Mouse (Mus musculus) layer of hippocampus, adult 2 months (tissue): ENCODE results near the gene Aif1. TPM values are rescaled to one million over a fixed set of nuclear protein-coding genes. Genes with fewer than 3 reads are reported as not detected.

Experiments
- DNase-seq, 2 experiments: peaks; one replicate each; pipeline ENCODE4 v3.0.0; 2022; ENCODE audit warnings: low spot score in 2 of 2
- H3K27ac ChIP-seq: fragments of 200-600 bp; 2 replicates; pipeline ENCODE4 v1.8.1; 2022
- H3K4me3 ChIP-seq: fragments of 200-600 bp; 2 replicates; pipeline ENCODE4 v1.8.1; 2022; ENCODE audit warnings: mild to moderate bottlenecking
- CTCF ChIP-seq: fragments of 200-600 bp; conservative IDR thresholded peaks from 2 replicates; pipeline ENCODE4 v1.8.1; 2022; ENCODE audit warnings: antibody characterized with exemption, mild to moderate bottlenecking, moderate library complexity
- total RNA-seq, 2 experiments: library from RNA; stranded (reverse); gene quantifications; 2 replicates each; pipeline ENCODE4 v1.2.3; 2021

The Aif1 gene
- total RNA-seq, 2 experiments from 2014 or later, result 11.1 to 11.8 TPM

DNA sequence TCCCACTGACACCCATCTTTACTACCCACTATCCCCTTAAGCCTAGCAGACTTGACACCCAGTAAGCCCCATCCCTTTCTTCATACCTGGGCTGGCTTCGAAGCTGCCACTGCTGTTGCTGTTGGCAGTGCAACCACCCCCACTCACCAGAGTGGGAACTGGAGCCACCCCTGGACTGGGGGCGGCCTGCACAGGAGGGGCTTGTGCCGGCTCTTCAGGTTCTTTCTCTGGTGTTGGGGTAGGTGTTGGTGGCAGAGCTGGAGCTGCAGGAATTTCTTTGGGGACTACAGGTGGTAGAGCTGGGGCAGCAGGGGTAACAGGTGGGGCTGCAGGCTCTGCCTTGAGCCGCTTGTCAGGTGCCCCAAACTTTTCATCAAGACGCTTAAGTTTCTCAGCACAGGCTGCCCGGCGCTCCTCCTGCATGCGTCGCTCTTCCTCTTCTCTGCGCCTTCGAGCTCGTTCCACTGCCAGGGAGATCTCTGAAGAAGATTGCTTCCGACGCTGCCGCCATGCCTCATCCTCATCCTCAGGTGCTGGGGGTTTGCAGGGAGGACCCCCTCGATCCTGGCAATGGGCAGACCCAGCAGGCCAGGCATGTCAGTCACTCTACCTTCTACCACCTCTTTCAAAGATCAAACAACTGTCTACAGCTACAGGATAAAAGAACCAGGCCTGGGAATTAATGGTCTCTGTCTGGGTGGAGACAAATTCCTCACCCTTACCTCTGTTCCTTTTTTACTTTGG lies 16.8 kb downstream of the Aif1 start:
- no peak for DNase-seq
- Histone ChIP-seq H3K4me3 (no peak overlapping the region), H3K27ac (no peak overlapping the region)
- TF ChIP-seq CTCF, result no peak

DNA sequence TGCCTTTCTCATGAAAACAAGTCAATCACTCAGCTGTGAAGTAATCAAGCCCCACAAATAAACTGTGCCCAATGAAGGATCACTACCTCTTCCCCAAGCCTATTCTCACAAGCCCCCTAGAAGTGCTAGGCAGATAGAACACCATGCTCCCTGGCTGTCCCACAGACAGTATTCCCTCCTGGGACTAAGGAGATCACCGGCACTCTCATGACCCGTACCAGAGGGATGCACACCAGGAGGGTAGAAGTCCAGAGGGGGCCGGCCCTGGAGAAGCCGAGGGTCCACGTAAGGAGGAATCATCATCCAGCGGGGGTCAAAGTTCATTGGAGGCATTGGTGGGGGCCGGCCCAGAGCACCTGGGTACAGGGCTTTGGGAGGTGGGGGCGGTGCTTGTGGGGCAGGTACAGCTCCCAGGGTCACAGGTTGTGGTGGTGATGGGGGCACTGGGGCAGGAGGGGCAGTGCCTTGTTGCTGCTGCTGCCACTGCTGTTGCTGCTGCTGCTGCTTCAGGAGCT lies 18.1 kb downstream of the Aif1 start:
- Histone ChIP-seq H3K4me3 (no peak overlapping the region), H3K27ac (no peak overlapping the region)
- no peak for DNase-seq
- no peak for TF ChIP-seq CTCF

GRCm38 (mm10) chr17:35157254-35157653 lies 18.6 kb downstream of the Aif1 start:
- Histone ChIP-seq H3K27ac (no peak overlapping the region), H3K4me3 (no peak overlapping the region)
- DNase-seq, result no peak
- no peak for TF ChIP-seq CTCF

GRCm38 (mm10) chr17:35156461-35157200 lies 19.2 kb downstream of the Aif1 start:
- Histone ChIP-seq H3K27ac (no peak overlapping the region), H3K4me3 (no peak overlapping the region)
- DNase-seq, result no peak
- TF ChIP-seq CTCF, result no peak

- TF ChIP-seq CTCF, result no peak
- H3K4me3 ChIP-seq, result no peak overlapping the region
- no peak for DNase-seq
- H3K27ac ChIP-seq, result no peak overlapping the region
These were observed 20.4 kb downstream of the Aif1 start for GRCm38 (mm10) chr17:35155451-35155850.

- Histone ChIP-seq H3K27ac (no peak overlapping the region), H3K4me3 (no peak overlapping the region)
- TF ChIP-seq CTCF, result no peak
- no peak for DNase-seq
These were observed 21.3 kb downstream of the Aif1 start for GRCm38 (mm10) chr17:35154616-35155015.

DNA sequence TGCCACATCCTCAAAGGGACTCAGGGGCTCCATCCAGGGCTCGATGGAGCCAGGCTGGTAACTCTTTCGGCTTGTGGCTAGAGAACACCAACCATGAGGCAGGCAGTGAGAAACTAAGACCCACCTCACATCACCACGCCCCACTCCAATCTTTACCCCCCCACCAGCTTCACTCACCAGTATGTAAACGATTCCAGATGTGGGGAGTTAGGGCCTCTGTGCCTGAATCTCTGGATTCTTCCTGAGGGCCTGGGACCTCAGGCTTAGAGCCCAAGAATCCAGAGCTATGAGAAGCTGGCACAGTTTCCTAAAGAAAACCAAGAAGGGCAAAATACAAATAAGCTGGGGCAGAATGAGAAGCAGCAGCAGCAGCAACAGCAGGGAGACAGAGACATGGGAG lies 21.9 kb downstream of the Aif1 start:
- H3K27ac ChIP-seq, result no peak overlapping the region
- no peak for DNase-seq
- TF ChIP-seq CTCF, result no peak
- no peak overlapping the region for H3K4me3 ChIP-seq

- TF ChIP-seq CTCF, result no peak
- H3K4me3 ChIP-seq, result no peak overlapping the region
- no peak overlapping the region for H3K27ac ChIP-seq
- no peak for DNase-seq
These were observed 22.8 kb downstream of the Aif1 start for GRCm38 (mm10) chr17:35153077-35153476.

DNA sequence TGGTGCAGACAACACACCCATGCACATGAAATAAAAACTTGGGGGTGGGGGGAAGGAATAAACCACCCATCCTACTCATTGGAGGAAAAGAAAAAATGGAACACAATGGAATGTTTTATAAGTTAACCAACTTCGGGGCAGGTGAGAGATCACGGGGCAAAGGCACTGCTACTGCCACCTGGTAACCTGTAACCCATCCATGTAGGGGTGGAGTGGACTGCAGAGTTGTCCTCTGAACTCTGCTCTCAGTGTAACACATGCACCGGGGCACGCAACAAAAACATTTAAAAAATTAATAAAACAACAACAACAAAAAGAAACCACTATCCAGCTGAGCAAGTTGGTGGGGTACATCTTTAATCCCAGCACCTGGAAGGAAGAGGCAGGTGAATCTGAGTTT lies 23.7 kb downstream of the Aif1 start:
- Histone ChIP-seq H3K27ac (no peak overlapping the region), H3K4me3 (no peak overlapping the region)
- DNase-seq, result no peak
- TF ChIP-seq CTCF, result no peak

DNA sequence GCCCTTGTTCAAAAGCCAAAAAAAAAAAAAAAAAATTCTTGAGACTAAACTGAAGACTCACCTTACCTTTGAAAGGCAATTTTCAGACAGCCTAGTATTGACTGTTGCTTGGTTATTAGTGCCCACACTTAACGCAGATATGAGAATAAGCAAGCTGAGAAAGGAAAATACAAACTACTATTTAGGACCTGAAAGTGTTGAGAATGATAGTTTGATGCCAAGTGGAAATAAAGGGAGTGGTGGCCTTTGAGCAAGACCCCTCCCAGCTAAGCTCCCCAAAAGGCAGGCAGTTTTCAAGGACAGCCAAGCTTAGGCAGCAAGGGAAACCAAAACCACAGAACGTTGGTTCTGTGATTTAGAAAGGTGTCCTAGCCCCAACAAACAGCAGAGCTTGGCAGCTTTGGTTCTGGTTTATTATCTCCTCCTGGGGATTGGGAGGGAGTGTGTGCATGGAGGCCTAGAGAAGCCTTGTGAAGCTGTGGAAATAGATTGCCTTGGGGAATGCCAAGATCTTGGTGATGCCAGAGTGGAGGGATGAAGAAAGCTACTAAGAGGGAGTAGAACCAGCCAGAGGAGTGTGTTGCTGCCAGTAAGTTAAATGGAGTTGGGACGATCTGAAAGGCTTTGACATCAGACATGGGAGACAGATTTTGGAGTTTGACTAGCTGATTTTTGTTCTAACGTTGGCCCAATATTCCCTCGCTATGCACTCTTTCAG lies 27.8 kb downstream of the Aif1 start:
- Histone ChIP-seq H3K27ac (no peak overlapping the region; the same call in 1 of the 2 replicates), H3K4me3 (no peak overlapping the region)
- no peak for TF ChIP-seq CTCF
- no peak for DNase-seq

GRCm38 (mm10) chr17:35147348-35147747 lies 28.5 kb downstream of the Aif1 start:
- DNase-seq, result no peak
- no peak overlapping the region for H3K27ac ChIP-seq
- H3K4me3 ChIP-seq, result no peak overlapping the region
- no peak for TF ChIP-seq CTCF

GRCm38 (mm10) chr17:35146139-35146538 lies 29.7 kb downstream of the Aif1 start:
- Histone ChIP-seq H3K27ac (no peak overlapping the region), H3K4me3 (no peak overlapping the region)
- no peak for TF ChIP-seq CTCF
- DNase-seq, result no peak

DNA sequence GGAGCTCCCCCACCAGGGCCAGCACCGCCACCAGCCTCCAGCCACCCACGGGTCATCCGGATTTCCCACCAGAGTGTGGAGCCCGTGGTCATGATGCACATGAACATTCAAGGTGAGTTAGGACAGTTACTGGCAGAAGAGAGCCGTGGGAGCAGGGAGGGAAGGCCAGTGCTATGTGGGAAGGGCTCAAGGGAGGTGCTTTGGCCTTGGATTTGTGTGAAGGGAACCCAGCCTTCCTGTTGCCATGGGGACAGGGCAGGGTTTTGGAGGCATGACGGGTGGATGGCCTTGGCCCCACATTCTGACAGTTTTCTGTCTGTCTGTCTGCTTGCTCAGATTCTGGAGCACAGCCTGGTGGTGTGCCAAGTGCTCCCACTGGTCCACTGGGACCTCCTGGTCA lies 33.9 kb downstream of the Aif1 start:
- Histone ChIP-seq H3K27ac (no peak overlapping the region), H3K4me3 (no peak overlapping the region)
- TF ChIP-seq CTCF, result no peak
- no peak for DNase-seq
